Mouse (Mus musculus) thymus, adult 18-20 months (tissue): ENCODE measurements around the gene Smoc1.

ENCODE experiments used
- DNase-seq, 2 experiments: peaks; one replicate each; pipeline ENCODE4 v3.0.0; 2022; ENCODE audit warnings: mixed read lengths in 2 of 2

Smoc1 gene

GRCm38 (mm10) chr12:81227767-81228460, 201.3 kb downstream of the Smoc1 start:
- DNase-seq = no peak

- no peak for DNase-seq
Observed at GRCm38 (mm10) chr12:81233746-81234380, 207.3 kb downstream of the Smoc1 start.

- no peak for DNase-seq
Observed at GRCm38 (mm10) chr12:81235456-81236330, 209.1 kb downstream of the Smoc1 start.
